Mouse (Mus musculus): Measurements from ENCODE around the gene Acad9. TPM values are rescaled to one million over a fixed set of nuclear protein-coding genes. Genes with fewer than 3 reads are reported as not detected.

Acad9 gene
- polyA plus RNA-seq (2015; fragmentation: Nextera tagmentation; extraction: Ambion mirVana): 103 and 106 TPM in 2 replicates

DNA sequence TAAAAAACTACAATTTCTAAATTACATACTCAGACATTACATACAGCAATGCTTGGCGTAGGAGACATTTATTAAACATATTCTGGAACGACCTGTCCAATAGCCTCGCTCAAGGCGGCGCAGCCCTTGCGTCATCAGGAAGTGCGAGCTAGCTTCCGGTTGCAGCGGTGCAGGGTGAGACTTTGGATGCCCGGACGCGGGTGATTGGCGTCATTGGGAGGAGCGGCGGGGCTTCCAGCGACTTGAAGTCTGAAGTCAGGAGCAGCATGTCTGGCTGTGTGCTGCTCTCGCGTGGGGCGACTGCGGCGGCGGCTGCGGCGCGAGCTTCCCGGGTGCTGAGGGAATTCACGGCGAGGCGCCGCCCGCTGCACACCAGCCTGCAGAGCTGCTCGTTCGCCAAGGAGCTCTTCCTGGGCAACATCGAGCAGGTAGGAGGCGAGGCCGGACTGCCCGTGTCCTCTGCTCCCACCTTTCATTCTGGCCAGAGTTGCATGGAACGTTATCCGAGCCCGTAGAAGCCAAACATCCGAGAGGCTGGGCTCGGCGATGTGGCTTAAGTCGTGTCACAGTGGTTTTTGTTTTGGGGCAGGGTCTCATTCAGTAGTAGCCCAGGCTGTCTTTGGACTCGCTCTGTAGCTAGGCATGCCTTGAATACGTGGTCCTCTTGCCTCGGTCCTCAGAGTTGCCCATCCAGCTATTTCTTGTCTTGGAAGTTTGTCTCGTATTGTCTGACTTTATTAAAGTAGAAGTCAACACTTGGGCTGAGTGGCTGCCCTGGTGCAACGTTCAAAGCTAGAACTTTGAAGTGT lies at the start of gene Acad9:
TSS of gene Acad9 (plus strand) at position 137 of the 809 bp plus-strand sequence.
- Histone ChIP-seq H3K4me2 (ENCODE audit: low read length) (peak within 1 kb of the TSS; percentile 87), H3K9me3 (ENCODE audit: control insufficient read depth, low read length) (no peaks in the 10 kb centered on the region), H3K9ac (replicated peaks; ENCODE audit: low read depth, low read length) (peak within 1 kb of the TSS; percentile 91), H3K4me1 (replicated peaks; ENCODE audit: control insufficient read depth, insufficient read depth, low read length) (peaks cover 13% of the 10 kb centered on the region), H3K36me3 (ENCODE audit: control insufficient read depth, insufficient read depth) (peaks cover 5% of the 10 kb centered on the region), H3K27ac (ENCODE audit: low read length) (peak within 1 kb of the TSS; percentile 59), H3K4me3 (replicated peaks; ENCODE audit: low read length) (peak within 1 kb of the TSS; percentile 98), H3K27me3 (replicated peaks; ENCODE audit: control insufficient read depth, insufficient read depth, low read length) (0 out of 2 replicates have a peak, but pooled peaks cover 9% of the 10 kb centered on the region)
- under 1% methylated on average over 49 of the region's 49 CpGs for WGBS
- ATAC-seq: peak; percentile 99

DNA sequence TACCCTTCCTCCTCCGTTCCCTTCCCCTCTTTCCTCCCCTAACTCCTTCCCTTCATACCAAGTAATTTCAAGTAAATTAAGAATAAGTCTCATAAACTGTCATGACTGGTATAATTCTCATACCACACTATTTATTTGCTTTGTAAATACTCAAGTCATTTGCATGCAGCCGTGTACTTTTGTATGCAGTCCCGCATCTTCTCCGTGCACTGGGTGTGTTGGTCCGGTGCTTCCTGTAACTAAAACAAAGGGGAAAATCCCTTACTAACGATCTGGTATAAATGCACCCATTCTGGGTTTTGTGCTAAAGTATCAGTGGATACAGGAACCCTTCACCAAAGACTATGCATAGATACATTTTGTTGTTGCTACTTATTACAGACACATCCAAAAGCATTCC lies 40.0 kb upstream of the Acad9 start:
- Histone ChIP-seq H3K27ac (ENCODE audit: low read length) (no peak overlapping the region), H3K4me2 (ENCODE audit: low read length) (no peak overlapping the region), H3K9me3 (ENCODE audit: control insufficient read depth, low read length) (no peaks in the 10 kb centered on the region), H3K36me3 (ENCODE audit: control insufficient read depth, insufficient read depth) (no peaks in the 10 kb centered on the region), H3K27me3 (replicated peaks; ENCODE audit: control insufficient read depth, insufficient read depth, low read length) (no peaks in the 10 kb centered on the region), H3K4me1 (replicated peaks; ENCODE audit: control insufficient read depth, insufficient read depth, low read length) (no peaks in the 10 kb centered on the region), H3K9ac (replicated peaks; ENCODE audit: low read depth, low read length) (no peak overlapping the region), H3K4me3 (replicated peaks; ENCODE audit: low read length) (no peak overlapping the region)
- WGBS: 51% methylated on average over 6 of the region's 6 CpGs
- ATAC-seq: no peak

GRCm38 (mm10) chr3:36029993-36030392 lies 35.8 kb upstream of the Acad9 start:
- no peak overlapping the region for H3K4me3 ChIP-seq (replicated peaks; ENCODE audit: low read length)
- no peaks in the 10 kb centered on the region for H3K36me3 ChIP-seq (ENCODE audit: control insufficient read depth, insufficient read depth)
- no peaks in the 10 kb centered on the region for H3K9me3 ChIP-seq (ENCODE audit: control insufficient read depth, low read length)
- H3K27me3 ChIP-seq (replicated peaks; ENCODE audit: control insufficient read depth, insufficient read depth, low read length): no peaks in the 10 kb centered on the region
- no peak overlapping the region for H3K27ac ChIP-seq (ENCODE audit: low read length)
- ATAC-seq: no peak
- no peak overlapping the region for H3K4me2 ChIP-seq (ENCODE audit: low read length)
- WGBS: 86% methylated on average over 4 of the region's 4 CpGs
- 0 out of 2 replicates have a peak, but pooled peaks cover 5% of the 10 kb centered on the region for H3K4me1 ChIP-seq (replicated peaks; ENCODE audit: control insufficient read depth, insufficient read depth, low read length)
- H3K9ac ChIP-seq (replicated peaks; ENCODE audit: low read depth, low read length): no peak overlapping the region

GRCm38 (mm10) chr3:36031740-36032510 lies 33.9 kb upstream of the Acad9 start:
- H3K9me3 ChIP-seq (ENCODE audit: control insufficient read depth, low read length): no peaks in the 10 kb centered on the region
- WGBS: 36% methylated on average over 6 of the region's 6 CpGs
- no peak overlapping the region for H3K4me3 ChIP-seq (replicated peaks; ENCODE audit: low read length)
- H3K27me3 ChIP-seq (replicated peaks; ENCODE audit: control insufficient read depth, insufficient read depth, low read length): no peaks in the 10 kb centered on the region
- no peak overlapping the region for H3K9ac ChIP-seq (replicated peaks; ENCODE audit: low read depth, low read length)
- H3K27ac ChIP-seq (ENCODE audit: low read length): no peak overlapping the region
- H3K4me2 ChIP-seq (ENCODE audit: low read length): no peak overlapping the region
- H3K36me3 ChIP-seq (ENCODE audit: control insufficient read depth, insufficient read depth): no peaks in the 10 kb centered on the region
- ATAC-seq: peak; percentile 55; the same call in 1 of the 2 replicates
- H3K4me1 ChIP-seq (replicated peaks; ENCODE audit: control insufficient read depth, insufficient read depth, low read length): 0 out of 2 replicates have a peak, but pooled peaks cover 5% of the 10 kb centered on the region

DNA sequence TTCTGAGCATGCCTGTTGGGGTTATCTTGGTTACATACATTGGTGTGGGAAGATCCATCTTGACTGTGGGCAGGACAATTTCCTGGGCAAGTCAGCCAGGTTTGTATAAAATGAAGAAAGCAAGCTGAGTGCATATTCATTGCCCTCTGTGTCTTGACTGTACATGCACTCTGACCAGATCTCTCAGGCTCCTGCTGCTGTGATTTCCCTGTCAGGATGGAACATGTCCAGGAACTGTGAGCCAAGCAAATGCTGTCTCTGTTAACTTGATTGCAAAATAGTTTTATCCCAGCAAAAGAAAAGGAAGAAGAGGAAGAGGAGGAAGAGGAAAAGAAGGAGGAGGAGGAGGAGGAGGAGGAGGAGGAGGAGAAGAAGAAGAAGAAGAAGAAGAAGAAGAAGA lies 21.3 kb upstream of the Acad9 start:
- Histone ChIP-seq H3K36me3 (ENCODE audit: control insufficient read depth, insufficient read depth) (no peaks in the 10 kb centered on the region), H3K9me3 (ENCODE audit: control insufficient read depth, low read length) (no peaks in the 10 kb centered on the region), H3K4me1 (replicated peaks; ENCODE audit: control insufficient read depth, insufficient read depth, low read length) (no peaks in the 10 kb centered on the region), H3K9ac (replicated peaks; ENCODE audit: low read depth, low read length) (no peak overlapping the region), H3K4me3 (replicated peaks; ENCODE audit: low read length) (no peak overlapping the region), H3K27me3 (replicated peaks; ENCODE audit: control insufficient read depth, insufficient read depth, low read length) (no peaks in the 10 kb centered on the region), H3K4me2 (ENCODE audit: low read length) (no peak overlapping the region), H3K27ac (ENCODE audit: low read length) (no peak overlapping the region)
- no peak for ATAC-seq

DNA sequence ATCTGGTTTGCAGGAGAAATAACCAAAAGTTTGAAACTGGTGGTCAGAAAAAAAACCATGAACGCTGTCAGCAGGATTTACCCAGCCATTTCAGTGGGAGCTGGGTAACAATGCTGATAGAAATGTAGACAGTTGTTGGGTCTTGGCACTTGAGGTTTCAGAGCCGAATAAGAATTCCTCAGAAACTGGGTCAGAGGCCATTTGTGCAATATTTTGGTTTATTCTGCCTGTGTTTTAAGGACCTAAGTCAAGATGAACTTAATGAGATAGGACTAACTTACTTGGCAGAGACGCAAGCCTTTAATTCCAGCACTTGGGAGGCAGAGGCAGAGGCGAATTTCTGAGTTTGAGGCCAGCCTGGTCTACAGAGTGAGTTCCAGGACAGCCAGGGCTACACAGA lies 20.7 kb upstream of the Acad9 start:
- Histone ChIP-seq H3K9me3 (ENCODE audit: control insufficient read depth, low read length) (no peaks in the 10 kb centered on the region), H3K9ac (replicated peaks; ENCODE audit: low read depth, low read length) (no peak overlapping the region), H3K36me3 (ENCODE audit: control insufficient read depth, insufficient read depth) (no peaks in the 10 kb centered on the region), H3K4me2 (ENCODE audit: low read length) (no peak overlapping the region), H3K4me3 (replicated peaks; ENCODE audit: low read length) (no peak overlapping the region), H3K27me3 (replicated peaks; ENCODE audit: control insufficient read depth, insufficient read depth, low read length) (no peaks in the 10 kb centered on the region), H3K27ac (ENCODE audit: low read length) (no peak overlapping the region), H3K4me1 (replicated peaks; ENCODE audit: control insufficient read depth, insufficient read depth, low read length) (no peaks in the 10 kb centered on the region)
- no peak for ATAC-seq
- 81% methylated on average over 4 of the region's 4 CpGs for WGBS

GRCm38 (mm10) chr3:36049106-36049505 lies 16.7 kb upstream of the Acad9 start:
- ATAC-seq: no peak
- no peaks in the 10 kb centered on the region for H3K27me3 ChIP-seq (replicated peaks; ENCODE audit: control insufficient read depth, insufficient read depth, low read length)
- H3K9me3 ChIP-seq (ENCODE audit: control insufficient read depth, low read length): no peaks in the 10 kb centered on the region
- no peaks in the 10 kb centered on the region for H3K36me3 ChIP-seq (ENCODE audit: control insufficient read depth, insufficient read depth)
- H3K4me3 ChIP-seq (replicated peaks; ENCODE audit: low read length): no peak overlapping the region
- no peak overlapping the region for H3K27ac ChIP-seq (ENCODE audit: low read length)
- no peak overlapping the region for H3K9ac ChIP-seq (replicated peaks; ENCODE audit: low read depth, low read length)
- no peak overlapping the region for H3K4me2 ChIP-seq (ENCODE audit: low read length)
- 70% methylated on average over 1 of the region's 1 CpGs for WGBS
- H3K4me1 ChIP-seq (replicated peaks; ENCODE audit: control insufficient read depth, insufficient read depth, low read length): no peaks in the 10 kb centered on the region

GRCm38 (mm10) chr3:36053447-36053846 lies 12.3 kb upstream of the Acad9 start, which contains the start of gene Ccdc144b:
TSS of gene Ccdc144b (minus strand) at chr3:36053547.
- whole genome bisulfite sequencing: 96% methylated on average over 6 of the region's 6 CpGs
- Histone ChIP-seq H3K9ac (replicated peaks; ENCODE audit: low read depth, low read length) (no peak within 1 kb of the TSS), H3K27ac (ENCODE audit: low read length) (no peak within 1 kb of the TSS), H3K9me3 (ENCODE audit: control insufficient read depth, low read length) (no peaks in the 10 kb centered on the region), H3K4me1 (replicated peaks; ENCODE audit: control insufficient read depth, insufficient read depth, low read length) (no peaks in the 10 kb centered on the region), H3K36me3 (ENCODE audit: control insufficient read depth, insufficient read depth) (no peaks in the 10 kb centered on the region), H3K4me2 (ENCODE audit: low read length) (no peak within 1 kb of the TSS), H3K4me3 (replicated peaks; ENCODE audit: low read length) (no peak within 1 kb of the TSS), H3K27me3 (replicated peaks; ENCODE audit: control insufficient read depth, insufficient read depth, low read length) (no peaks in the 10 kb centered on the region)
- ATAC-seq: no peak

GRCm38 (mm10) chr3:36060096-36060850 lies 5.5 kb upstream of the Acad9 start:
- 35% methylated on average over 8 of the region's 8 CpGs for WGBS
- Histone ChIP-seq H3K4me3 (replicated peaks; ENCODE audit: low read length) (no peak overlapping the region), H3K9ac (replicated peaks; ENCODE audit: low read depth, low read length) (no peak overlapping the region), H3K4me2 (ENCODE audit: low read length) (no peak overlapping the region), H3K27ac (ENCODE audit: low read length) (no peak overlapping the region), H3K9me3 (ENCODE audit: control insufficient read depth, low read length) (no peaks in the 10 kb centered on the region), H3K4me1 (replicated peaks; ENCODE audit: control insufficient read depth, insufficient read depth, low read length) (0 out of 2 replicates have a peak, but pooled peaks cover 2% of the 10 kb centered on the region), H3K27me3 (replicated peaks; ENCODE audit: control insufficient read depth, insufficient read depth, low read length) (0 out of 2 replicates have a peak, but pooled peaks cover 9% of the 10 kb centered on the region), H3K36me3 (ENCODE audit: control insufficient read depth, insufficient read depth) (no peaks in the 10 kb centered on the region)
- ATAC-seq: 0 out of 2 replicates have a peak, but pooled peaks have one; percentile 38

All from forebrain, embryonic 16.5 days (tissue).